Mouse (Mus musculus): ENCODE results near the gene Sept12.

The Sept12 gene

DNA sequence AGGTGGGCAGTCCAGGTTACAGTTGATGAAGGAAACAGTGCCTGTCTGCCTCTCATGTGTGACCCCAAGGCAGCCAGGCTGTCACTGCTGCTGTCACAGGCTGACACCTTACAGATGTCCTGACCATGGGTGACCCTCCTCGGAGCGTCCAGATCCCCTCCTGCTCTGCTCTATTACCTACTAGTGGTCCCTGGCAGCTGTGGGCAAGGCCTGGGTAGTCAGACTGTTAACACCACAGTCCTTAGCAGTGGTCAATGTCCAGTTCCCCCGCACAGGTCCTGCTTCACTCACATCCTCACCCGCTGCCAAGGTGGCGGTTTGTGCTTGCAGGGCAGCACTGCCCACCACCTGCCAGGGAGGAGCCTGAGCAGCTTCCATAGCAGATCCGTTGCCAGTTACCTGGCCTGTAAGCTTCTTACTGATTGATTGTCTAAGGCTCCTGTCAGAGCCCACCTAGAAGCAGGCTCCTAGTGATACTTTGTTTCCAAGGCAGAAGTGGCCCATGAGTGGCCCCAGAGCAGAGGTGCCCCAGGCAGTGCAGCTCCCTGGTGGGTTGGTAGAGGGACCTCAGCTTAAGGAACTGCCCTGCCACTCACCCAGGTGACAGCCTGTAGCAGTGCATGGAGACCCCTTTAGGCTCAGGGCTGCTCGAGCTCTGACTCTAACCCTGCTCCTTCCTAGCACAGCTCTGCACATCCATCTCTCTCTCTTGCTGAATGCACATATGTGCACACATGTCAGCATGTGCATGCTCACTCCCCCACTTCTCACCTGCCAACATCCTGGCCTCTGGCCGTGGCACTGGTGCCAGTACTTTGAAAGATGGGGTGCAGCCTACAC is 60.1 kb downstream of the Sept12 start:
- DNase-seq = peak; percentile 45

Data from kidney, postnatal 14 days (tissue).